ENCODE assay signal across 30 mouse cellular contexts in genomic region chr11:99989881-99990405, GRCm38 (mm10). TPM values are rescaled to one million over a fixed set of nuclear protein-coding genes. Genes with fewer than 3 reads are reported as not detected.
DNase-seq lines count a peak whose midpoint lies in the region.
"Had no signal": no experiment of that assay in that cellular context is flagged by ENCODE, and none has a peak within 500 bp of the region (broad histone marks: within the 10 kb centered on the region; RNA-seq: fewer than 3 reads in every experiment).

No protein-coding gene starts in this region.

- WGBS in heart, embryonic 10.5 days: 70% methylated on average over 6 of the region's 6 CpGs

- no peak overlapping the region for H3K4me3 ChIP-seq in heart, embryonic 10.5 days
- H3K4me3 ChIP-seq: embryonic facial prominence, embryonic 15.5 days; erythroblast, embryonic 14.5 days; forebrain, embryonic 10.5 days; gastrocnemius, adult 2 months had no signal

- peaks cover 40% of the 10 kb centered on the region for H3K27me3 ChIP-seq in heart, embryonic 10.5 days (ENCODE audit: insufficient read depth, poor library complexity, severe bottlenecking)

- no peaks in the 10 kb centered on the region for H3K9me3 ChIP-seq in heart, embryonic 10.5 days
- H3K9me3 ChIP-seq: embryonic facial prominence, embryonic 15.5 days; forebrain, embryonic 10.5 days had no signal

- DNase-seq in heart, embryonic 10.5 days (ENCODE audit: low spot score): peak; percentile 64
- no peak for DNase-seq in heart, postnatal 36 days
- DNase-seq in Muller cell, postnatal 12 days (ENCODE audit: inconsistent ontology term): peak; percentile 95
- peak; percentile 18 for DNase-seq in adrenal gland, postnatal 10 days
- peak; percentile 46 for DNase-seq in brain, adult 2 months (ENCODE audit: low read depth, low spot score)
- no peak for DNase-seq in left cerebral cortex, postnatal 36 days (ENCODE audit: low spot score in 2 of 2)
- no peak for DNase-seq in gastrocnemius, postnatal 10 days
- DNase-seq: B cell, adult 2 months; cerebellum, postnatal 14 days; embryo, embryonic 11 days; gastrocnemius, adult 2 months; gastrocnemius, postnatal 36 days; heart, adult 18-20 months; kidney, adult 18-20 months had no signal

- no peaks in the 10 kb centered on the region for H3K36me3 ChIP-seq in heart, embryonic 10.5 days
- H3K36me3 ChIP-seq: embryonic facial prominence, embryonic 15.5 days; forebrain, embryonic 10.5 days had no signal

- peaks cover 7% of the 10 kb centered on the region for H3K4me1 ChIP-seq in heart, embryonic 10.5 days
- H3K4me1 ChIP-seq: embryonic facial prominence, embryonic 15.5 days had no signal

- no peak overlapping the region for H3K27ac ChIP-seq in heart, embryonic 10.5 days
- H3K27ac ChIP-seq: embryonic facial prominence, embryonic 15.5 days; forebrain, embryonic 10.5 days; gastrocnemius, adult 2 months; hindbrain, postnatal 0 days had no signal

- intact Hi-C loops in heart, postnatal 36 days (cut with DNase I): no loop called here
- intact Hi-C loops in left cerebral cortex, postnatal 36 days (cut with DNase I): no loop called here

RNA-seq across cellular contexts. Expression of gene Krtap16-1, which starts 3.5 kb away (rescaled TPM):
- not detected in 2 replicates for polyA plus RNA-seq in heart, embryonic 10.5 days (2016; fragmentation: Nextera tagmentation; extraction: Ambion mirVana)
- total RNA-seq in heart, postnatal 36 days (2021): not detected
- total RNA-seq in adrenal gland, postnatal 10 days (2021): not detected
- not detected for total RNA-seq in left cerebral cortex, postnatal 36 days (2021)
- total RNA-seq in gastrocnemius, postnatal 10 days (2021): not detected
- total RNA-seq: common myeloid progenitor, adult 5-6 weeks; gastrocnemius, adult 2 months; gastrocnemius, postnatal 36 days; heart, adult 18-20 months; heart, postnatal 25 days; hindbrain, postnatal 0 days had no signal
- polyA plus RNA-seq: activated CD4-positive, CD25-positive, alpha-beta regulatory T cell, adult 4 months; embryonic facial prominence, embryonic 11.5 days; erythroblast, embryonic 14.5 days; forebrain, embryonic 10.5 days; heart, embryonic 11.5 days; heart, embryonic 16.5 days; hindbrain, embryonic 11.5 days; hindbrain, postnatal 0 days; intestine, embryonic 14.5 days; kidney, embryonic 14.5 days; Patski had no signal

RNA-seq across cellular contexts. Expression of gene Krtap17-1, which starts 3.9 kb away (rescaled TPM):
- polyA plus RNA-seq in heart, embryonic 10.5 days (2016; fragmentation: Nextera tagmentation; extraction: Ambion mirVana): 0.30 TPM in 1 of 2 replicates, not detected in the other
- not detected for total RNA-seq in heart, postnatal 36 days (2021)
- total RNA-seq in adrenal gland, postnatal 10 days (2021): not detected
- not detected for total RNA-seq in left cerebral cortex, postnatal 36 days (2021)
- not detected for total RNA-seq in gastrocnemius, postnatal 10 days (2021)
- total RNA-seq: common myeloid progenitor, adult 5-6 weeks; gastrocnemius, adult 2 months; gastrocnemius, postnatal 36 days; heart, adult 18-20 months; heart, postnatal 25 days; MEL had no signal
- polyA plus RNA-seq: activated CD4-positive, CD25-positive, alpha-beta regulatory T cell, adult 4 months; embryonic facial prominence, embryonic 11.5 days; erythroblast, embryonic 14.5 days; forebrain, embryonic 10.5 days; forebrain, embryonic 14.5 days; heart, embryonic 11.5 days; heart, embryonic 16.5 days; intestine, embryonic 14.5 days; kidney, embryonic 14.5 days; Patski had no signal

RNA-seq across cellular contexts. Expression of gene Krtap29-1, which starts 11.1 kb away (rescaled TPM):
- not detected in 2 replicates for polyA plus RNA-seq in heart, embryonic 10.5 days (2016; fragmentation: Nextera tagmentation; extraction: Ambion mirVana)
- not detected for total RNA-seq in heart, postnatal 36 days (2021)
- total RNA-seq in adrenal gland, postnatal 10 days (2021): not detected
- not detected for total RNA-seq in left cerebral cortex, postnatal 36 days (2021)
- not detected for total RNA-seq in gastrocnemius, postnatal 10 days (2021)
- total RNA-seq: common myeloid progenitor, adult 5-6 weeks; gastrocnemius, adult 2 months; gastrocnemius, postnatal 36 days; heart, adult 18-20 months; heart, postnatal 25 days; hindbrain, postnatal 0 days; MEL had no signal
- polyA plus RNA-seq: activated CD4-positive, CD25-positive, alpha-beta regulatory T cell, adult 4 months; embryonic facial prominence, embryonic 11.5 days; embryonic facial prominence, embryonic 15.5 days; erythroblast, embryonic 14.5 days; forebrain, embryonic 10.5 days; forebrain, embryonic 14.5 days; heart, embryonic 11.5 days; heart, embryonic 16.5 days; hindbrain, embryonic 11.5 days; hindbrain, postnatal 0 days; intestine, embryonic 14.5 days; kidney, embryonic 14.5 days; Patski had no signal

RNA-seq across cellular contexts. Expression of gene Krt33a, which starts 26.1 kb away (rescaled TPM):
- polyA plus RNA-seq in heart, embryonic 10.5 days (2016; fragmentation: Nextera tagmentation; extraction: Ambion mirVana): not detected in 2 replicates
- total RNA-seq in heart, postnatal 36 days (2021): not detected
- total RNA-seq in adrenal gland, postnatal 10 days (2021): not detected
- total RNA-seq in left cerebral cortex, postnatal 36 days (2021): not detected
- total RNA-seq in gastrocnemius, postnatal 10 days (2021): not detected
- total RNA-seq: common myeloid progenitor, adult 5-6 weeks; gastrocnemius, adult 2 months; gastrocnemius, postnatal 36 days; heart, adult 18-20 months; heart, postnatal 25 days; hindbrain, postnatal 0 days; MEL had no signal
- polyA plus RNA-seq: activated CD4-positive, CD25-positive, alpha-beta regulatory T cell, adult 4 months; embryonic facial prominence, embryonic 11.5 days; erythroblast, embryonic 14.5 days; forebrain, embryonic 10.5 days; forebrain, embryonic 14.5 days; heart, embryonic 11.5 days; heart, embryonic 16.5 days; hindbrain, embryonic 11.5 days; hindbrain, postnatal 0 days; intestine, embryonic 14.5 days; kidney, embryonic 14.5 days; Patski had no signal

RNA-seq across cellular contexts. Expression of gene Krt33b, which starts 39.7 kb away (rescaled TPM):
- not detected in 2 replicates for polyA plus RNA-seq in heart, embryonic 10.5 days (2016; fragmentation: Nextera tagmentation; extraction: Ambion mirVana)
- total RNA-seq in heart, postnatal 36 days (2021): not detected
- total RNA-seq in adrenal gland, postnatal 10 days (2021): not detected
- total RNA-seq in left cerebral cortex, postnatal 36 days (2021): not detected
- total RNA-seq in gastrocnemius, postnatal 10 days (2021): under 1 TPM; 0.38 to 0.45 TPM
- total RNA-seq: common myeloid progenitor, adult 5-6 weeks; gastrocnemius, adult 2 months; gastrocnemius, postnatal 36 days; heart, adult 18-20 months; heart, postnatal 25 days; hindbrain, postnatal 0 days; MEL had no signal
- polyA plus RNA-seq: activated CD4-positive, CD25-positive, alpha-beta regulatory T cell, adult 4 months; embryonic facial prominence, embryonic 11.5 days; erythroblast, embryonic 14.5 days; forebrain, embryonic 10.5 days; forebrain, embryonic 14.5 days; heart, embryonic 11.5 days; heart, embryonic 16.5 days; hindbrain, embryonic 11.5 days; intestine, embryonic 14.5 days; kidney, embryonic 14.5 days had no signal

Comparison
In these comparisons a context has a peak if more than half of its experiments do, and no peak if none do; other contexts are left out.
1. DNase-seq: peak in heart, embryonic 10.5 days (single experiment), Muller cell, postnatal 12 days (single experiment), adrenal gland, postnatal 10 days (single experiment) and brain, adult 2 months (single experiment); none in heart, postnatal 36 days (0 of 2), left cerebral cortex, postnatal 36 days (0 of 2) and gastrocnemius, postnatal 10 days (single experiment).